Mouse (Mus musculus) NIH3T3 (cell line): ENCODE measurements around the gene H2-Ab1.
A peak's percentile ranks its signal among the peaks of the same experiment; 100 is the strongest.

ENCODE experiments used
- DNase-seq: peaks from one replicate; pipeline ENCODE4 v3.0.0-alpha.2; 2012; ENCODE audit warnings: low read depth

The H2-Ab1 gene

DNA sequence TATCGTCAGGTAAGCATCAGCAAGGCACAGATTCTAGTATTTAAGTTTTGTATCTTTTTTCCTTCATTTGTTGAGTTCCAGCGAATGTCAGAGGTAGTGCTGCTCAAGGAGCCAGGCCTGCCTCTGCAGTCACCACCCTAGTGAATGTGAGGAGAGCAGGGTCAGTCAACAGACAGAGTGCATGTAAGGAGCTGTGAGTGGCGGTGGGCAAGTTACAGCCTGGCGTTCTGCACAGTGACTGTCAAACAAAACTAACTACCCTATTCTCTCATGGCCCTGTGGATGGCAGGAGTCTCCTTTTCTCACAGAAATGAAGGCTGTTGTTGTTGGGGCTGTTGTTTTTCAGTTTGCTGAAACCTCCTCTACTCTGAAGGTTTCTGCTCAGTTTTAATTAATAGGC, 27.9 kb downstream of the H2-Ab1 start:
- DNase-seq, result no peak

DNA sequence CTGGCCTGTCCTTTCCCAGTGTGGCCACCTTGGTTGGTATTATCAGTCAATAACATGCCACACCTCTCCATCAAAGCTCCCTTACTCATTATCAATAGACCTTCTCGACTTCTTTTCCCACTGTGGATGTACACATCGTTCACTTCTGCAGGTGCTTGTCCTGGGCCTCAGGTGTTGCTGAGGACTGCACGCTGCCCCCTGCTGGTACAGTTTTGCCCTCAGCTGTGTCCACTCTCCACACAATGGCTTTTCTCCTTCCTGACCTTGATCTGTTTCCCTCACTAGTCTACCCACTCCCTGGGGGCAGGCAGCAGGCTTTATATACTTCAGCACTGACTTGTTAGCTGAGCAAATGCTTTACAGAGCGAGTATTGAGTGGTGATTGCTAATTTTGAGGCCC, 28.4 kb downstream of the H2-Ab1 start:
- no peak for DNase-seq

DNA sequence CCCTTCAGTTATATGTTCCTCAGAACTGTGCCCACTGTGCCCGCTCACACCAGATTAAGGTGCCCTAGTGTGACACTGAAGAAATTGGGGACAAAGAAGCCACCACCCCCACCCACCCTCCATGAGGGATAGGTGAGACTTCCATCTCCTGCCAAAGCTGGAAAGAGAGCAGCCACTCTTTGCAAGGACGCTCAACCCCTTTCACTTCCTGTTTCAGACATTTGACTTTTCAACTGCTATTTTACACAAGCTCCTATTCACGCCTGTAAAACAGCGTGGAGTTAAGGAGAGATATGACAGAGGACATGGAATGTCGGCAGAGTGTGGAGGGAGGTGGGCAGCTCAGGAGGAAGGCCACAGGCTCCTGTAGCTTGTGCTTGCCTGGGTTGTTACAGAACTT, 29.0 kb downstream of the H2-Ab1 start:
- DNase-seq, result no peak

DNA sequence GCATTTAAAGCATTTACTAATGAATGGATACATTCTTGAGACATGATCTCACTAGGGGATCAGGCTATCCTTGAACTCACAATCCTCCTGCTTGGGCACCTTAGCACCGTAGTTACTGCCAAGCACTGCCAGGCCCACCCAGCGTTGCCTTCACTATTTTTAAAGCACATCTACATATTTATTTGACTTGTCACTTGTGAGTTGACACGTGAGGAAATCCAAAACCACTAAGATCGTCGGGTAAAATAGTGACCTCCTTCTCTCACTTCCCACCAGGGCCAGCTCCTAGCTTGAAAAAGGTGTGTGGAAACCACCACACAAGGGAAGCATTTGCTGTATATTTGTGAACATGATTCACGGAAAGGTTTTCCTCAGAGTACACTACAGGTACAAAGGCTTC, 29.5 kb downstream of the H2-Ab1 start:
- DNase-seq, result no peak

DNA sequence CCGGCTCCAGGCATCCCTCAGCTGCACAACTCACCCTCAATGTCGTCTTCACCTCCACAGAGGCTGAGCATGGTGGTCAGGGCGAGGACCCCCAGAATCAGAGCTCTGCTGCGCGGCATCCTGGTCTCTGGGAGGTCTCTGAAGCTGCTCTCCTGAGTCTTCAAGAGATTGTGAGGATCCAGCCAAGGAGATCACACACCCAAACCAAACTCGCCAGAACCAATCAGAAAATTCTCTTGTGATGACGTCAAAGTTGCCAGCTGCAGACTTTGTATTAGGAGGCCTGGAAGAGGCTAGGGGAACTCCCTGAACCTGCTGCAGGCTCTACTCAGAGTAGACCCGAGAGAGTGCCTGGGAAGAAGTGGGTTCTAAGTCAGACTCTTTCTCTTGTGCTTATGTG, 30.2 kb downstream of the H2-Ab1 start, which contains the start of gene H2-Aa:
TSS of gene H2-Aa (minus strand) at position 176 of the 400 bp plus-strand sequence.
- peak; percentile 83 for DNase-seq

DNA sequence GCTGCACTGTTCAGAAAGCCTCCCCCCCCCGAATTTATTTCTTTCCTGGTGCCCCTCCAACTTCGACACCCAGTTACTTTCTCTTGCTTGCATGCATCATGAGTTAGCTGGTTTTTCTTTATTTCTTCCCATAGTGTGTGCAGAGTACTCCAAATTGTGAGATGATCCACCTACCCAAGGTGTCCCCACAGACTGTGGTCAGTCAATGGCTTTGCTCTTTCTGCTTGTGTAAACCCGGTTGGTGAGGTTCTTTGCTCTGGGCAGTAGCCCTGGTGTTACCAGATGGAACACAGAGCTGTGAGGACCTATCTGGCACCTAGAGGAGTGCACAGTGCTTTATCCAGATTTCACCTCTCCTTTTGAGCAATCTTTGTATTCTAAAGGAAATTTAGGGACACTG, 30.6 kb downstream of the H2-Ab1 start:
- no peak for DNase-seq

DNA sequence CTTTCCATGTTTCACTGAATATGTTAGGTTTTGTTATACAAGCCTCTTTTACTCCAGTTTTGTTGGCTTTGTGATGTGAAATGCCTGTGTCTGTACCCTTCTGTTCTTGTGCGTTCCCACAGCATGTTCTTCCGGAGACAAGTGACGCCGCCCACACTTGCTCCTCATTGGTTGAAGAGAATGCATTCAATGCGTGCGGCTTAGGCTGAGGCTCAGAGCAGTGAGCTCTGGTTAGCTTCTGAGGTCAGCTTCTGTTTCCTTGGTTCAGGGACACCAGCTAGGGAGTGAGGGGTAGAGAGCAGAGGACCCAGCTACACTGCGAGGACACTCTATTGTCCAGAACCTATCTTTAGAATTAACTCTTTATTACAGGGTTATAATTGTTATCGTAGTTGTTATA, 34.1 kb downstream of the H2-Ab1 start:
- DNase-seq, result peak; percentile 74

DNA sequence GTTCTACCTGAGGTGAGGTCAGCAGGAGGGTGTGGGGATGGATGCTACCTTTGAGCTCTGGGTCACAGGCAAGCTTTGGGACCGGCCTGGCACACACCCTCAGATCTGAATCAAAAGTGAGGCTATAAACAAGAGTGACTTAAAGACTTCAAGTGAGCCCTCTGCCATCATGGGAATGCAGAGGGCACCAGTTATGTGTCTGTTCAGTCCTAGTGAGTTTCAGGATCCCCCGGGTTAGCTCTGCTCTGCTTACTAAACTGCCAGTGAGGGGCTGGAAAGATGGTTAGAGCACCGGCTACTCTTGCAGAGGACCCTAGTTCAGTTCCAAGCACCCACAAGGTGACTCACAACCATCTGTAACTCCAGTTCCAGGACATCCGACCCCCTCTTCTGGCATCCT, 35.1 kb downstream of the H2-Ab1 start:
- DNase-seq, result no peak

DNA sequence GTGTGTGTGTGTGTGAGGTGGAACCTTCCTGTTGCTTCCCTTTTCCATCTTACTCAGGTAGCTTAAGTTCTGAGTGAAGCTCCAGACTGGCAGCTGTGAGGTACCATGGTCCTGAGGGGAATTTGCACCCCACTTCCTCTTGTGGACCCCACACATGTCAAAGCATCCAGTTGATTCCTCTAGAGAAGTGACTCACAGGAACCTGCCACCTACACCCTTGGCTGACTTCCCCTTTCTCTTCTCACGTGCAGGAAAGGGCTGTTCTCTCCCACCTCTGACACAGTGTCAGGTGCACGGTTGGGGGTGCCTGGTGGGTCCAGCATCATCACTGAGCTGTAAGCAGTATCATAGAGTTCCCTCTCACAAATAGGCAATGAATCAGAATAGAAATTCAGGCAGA, 36.0 kb downstream of the H2-Ab1 start:
- no peak for DNase-seq

DNA sequence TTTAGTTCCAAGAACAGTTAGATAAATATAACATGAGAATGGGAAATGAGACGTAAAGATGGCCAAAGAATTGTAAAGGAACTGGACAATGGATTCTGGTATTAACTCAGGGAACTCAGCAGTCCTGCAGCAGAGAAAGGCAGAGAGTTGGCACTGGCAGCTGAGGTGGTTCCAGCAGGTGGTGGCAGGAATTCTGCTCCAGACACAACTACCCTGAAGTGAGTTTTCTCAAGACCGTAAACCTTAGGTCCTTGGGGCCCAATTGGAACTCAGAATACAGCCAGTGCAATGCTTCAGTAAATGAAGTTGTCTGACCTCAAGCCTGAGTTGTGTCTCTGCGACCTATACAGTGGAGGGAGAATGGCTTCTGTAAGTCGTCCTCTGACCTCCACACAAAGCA, 36.8 kb downstream of the H2-Ab1 start:
- no peak for DNase-seq

DNA sequence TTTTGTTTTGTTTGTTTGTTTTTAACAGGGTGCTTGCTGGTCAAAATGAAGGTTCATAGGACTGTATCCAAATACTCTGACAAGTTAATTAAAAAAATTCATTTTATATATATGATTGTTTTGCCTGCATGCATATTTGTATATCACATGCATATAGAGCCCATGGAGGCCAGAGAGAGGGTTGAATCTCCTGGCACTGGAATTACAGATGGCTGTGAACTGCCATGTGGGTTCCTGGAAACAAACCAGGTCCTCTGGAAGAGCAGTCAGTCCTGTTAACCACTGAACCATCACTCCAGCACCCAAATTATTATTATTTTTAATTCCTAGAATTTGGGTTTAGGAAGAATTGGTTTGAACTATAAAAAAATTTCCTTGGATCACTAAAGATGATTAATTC, 37.8 kb downstream of the H2-Ab1 start:
- no peak for DNase-seq

DNA sequence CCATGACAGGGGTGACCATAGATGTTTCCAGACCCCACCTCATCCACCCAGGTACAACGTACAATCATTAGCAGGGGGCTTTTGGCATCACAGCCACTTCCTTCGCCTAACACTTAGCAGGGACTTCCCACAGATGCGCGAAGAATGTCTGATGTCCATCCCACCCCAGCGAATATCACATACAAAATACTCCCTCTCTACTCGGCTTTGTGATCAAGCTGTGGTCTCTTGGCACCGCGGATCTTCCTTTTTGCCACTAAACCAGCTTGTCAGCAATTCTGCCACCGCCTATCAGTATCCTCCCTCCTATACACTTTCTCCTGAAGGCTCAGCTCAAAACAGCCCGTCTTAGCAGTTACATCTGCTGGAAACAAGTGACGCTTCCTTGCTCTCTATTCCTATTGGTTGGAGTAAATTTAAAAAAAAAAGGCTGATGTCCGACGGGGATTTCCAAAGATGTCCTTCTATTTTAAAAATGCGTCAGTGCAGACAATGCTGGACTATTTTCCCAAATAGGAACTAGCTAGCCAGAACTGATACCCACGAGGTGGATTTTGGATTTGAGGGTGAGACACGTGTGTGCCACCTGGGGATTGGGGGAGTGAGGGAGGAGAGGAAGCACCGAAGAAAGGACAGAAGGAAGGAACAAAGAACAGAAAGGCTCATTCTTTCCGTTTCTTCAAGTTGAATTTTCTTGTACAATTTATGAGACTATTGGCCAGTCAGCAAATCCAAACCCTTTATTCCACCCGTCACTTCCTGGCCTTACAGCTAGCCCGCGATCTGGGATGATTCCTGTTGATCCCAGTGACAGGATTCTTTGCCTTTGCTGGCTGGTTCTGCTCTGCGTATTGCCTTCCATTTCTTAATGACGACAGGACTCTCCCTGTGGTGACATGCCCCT, 38.7 kb downstream of the H2-Ab1 start:
- peak; percentile 73 for DNase-seq

DNA sequence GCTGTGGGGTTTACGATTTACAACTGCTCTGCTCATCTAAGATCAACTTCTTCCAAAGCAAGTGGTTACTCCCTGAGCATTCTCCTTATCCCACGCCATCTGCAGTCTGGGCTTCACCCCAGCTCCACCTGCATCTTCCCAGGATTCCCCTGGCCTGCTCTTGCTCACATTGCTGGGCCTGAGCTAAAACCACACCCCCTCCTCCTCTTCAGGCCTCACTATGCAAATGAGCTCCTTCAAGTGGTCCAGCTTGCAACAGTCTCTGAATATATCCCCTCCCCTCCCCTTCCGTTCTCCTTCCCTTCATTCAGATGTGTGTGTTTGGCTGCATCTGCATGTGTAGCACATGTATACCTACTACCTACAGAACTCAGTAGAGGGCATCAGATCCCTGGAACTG, 41.9 kb downstream of the H2-Ab1 start:
- no peak for DNase-seq

DNA sequence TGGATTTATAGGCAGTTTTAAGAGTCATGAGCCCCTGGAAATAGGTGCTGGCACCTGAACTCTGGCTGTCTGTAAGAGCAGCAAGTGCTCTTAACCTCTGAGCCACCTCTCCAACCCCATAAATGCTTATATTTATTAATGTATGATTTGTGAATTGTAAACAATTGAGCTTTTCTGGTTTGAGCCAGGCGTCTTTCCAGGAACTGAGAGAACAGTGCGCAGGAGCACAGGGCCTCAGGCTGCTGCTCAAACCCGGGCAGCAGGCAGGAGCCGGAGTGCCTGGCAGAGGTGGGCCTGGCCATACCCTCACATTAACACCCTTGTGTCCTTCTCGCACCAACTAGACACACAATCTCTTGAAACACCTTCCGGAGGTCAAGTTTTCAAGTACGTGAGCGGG, 42.6 kb downstream of the H2-Ab1 start:
- DNase-seq, result no peak

DNA sequence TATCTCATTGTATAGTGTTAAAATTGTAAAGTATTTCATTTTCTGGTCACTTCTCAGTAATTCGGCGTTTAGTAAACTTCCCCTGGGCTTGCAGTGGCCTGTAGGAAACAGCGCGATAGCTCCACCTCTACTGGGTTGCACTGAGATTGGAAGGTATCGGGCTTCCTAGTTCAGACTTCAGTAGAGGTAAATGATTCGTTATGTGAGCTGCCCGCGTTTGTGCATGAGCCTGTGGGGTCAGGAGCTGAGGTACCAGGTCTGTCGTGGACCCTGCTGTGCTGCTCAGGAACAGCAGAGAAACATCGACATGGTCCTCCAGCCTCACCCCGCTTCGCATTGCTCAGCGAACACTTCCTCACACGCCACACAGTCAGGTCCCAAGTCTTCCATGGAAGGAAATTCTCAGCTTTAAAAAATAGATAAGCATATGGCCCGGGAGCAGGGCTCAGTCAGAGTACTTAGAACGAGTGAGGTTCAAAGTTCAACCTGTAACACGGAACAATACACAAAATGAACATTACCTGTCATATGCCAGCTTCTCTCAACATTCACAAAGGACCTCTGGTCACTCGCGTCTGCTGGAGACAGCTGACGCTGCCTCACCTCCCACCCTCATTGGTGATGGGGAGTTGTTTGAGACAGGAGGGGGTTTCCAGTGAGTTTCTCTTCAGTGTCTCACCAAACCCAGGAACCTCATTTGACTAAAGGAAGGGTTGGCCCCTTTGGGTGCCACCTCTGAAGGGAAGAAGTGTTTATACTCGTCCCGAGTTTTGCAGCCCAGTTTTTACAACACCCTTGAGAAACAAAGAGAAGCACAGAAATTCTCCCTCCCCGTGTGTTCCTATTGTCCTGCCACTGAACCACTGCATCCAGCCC, 43.4 kb downstream of the H2-Ab1 start:
- DNase-seq, result no peak

DNA sequence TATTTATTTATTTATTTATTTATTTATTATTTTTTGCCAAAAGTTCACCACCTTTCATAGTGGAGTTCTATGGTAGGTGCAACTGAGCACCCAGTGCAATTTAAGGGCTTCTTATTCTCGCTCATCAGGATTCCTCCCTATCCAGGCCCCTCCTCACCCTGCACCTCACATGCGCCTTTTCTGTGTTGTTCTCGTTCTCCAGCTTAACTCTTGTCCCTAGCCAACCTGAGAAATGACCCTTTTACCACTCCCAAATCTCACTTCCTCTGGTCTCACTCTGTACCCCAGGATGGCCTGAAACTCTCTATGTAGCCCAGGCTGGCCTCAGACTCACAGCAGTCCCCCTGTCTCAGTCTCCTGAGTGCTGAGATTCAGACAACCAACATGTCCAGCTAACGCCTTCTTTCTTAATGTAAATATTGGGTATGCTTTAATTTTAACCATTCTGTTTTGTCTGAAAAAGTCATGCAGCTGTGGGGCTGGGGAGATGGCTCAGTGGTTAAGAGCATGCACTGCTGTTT, 44.2 kb downstream of the H2-Ab1 start:
- DNase-seq, result no peak

DNA sequence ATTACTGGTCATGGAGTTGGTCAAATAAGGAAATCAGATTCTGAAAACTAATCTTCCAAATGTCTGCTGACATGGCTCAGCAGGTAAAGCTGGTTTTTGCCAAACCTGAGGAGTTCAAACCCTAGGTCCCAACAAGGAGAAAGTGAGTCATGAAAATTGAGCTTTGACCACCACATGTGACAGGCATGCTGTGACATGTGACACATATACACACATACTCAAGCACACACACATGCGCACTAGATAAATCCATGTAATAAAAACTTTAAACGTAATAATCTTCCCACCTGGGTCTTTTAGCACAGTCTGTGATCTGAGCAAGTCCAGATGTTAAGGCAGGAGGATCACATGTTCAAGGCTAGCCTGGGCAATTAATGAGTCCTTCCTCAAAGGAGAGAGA, 46.3 kb downstream of the H2-Ab1 start:
- DNase-seq, result no peak

DNA sequence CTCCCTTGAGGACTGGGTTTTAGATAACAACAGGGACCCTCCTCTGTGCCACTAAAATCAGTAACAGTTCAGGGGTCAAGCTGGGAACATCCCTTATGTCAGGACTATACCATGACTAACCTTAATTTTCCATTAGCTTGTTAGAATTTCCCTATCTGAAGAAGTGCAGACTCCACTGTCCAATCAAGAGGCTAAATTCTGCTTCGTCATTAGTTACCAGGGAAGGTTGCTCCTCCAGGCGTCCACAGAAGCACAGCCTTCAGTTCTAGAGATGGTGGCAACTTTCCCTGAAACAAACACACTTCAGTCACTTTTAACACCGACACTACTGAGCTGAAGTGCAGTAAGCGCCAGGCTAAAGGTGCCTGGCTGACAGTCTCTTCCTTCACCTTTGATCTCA, 47.3 kb downstream of the H2-Ab1 start:
- peak; percentile 76 for DNase-seq

DNA sequence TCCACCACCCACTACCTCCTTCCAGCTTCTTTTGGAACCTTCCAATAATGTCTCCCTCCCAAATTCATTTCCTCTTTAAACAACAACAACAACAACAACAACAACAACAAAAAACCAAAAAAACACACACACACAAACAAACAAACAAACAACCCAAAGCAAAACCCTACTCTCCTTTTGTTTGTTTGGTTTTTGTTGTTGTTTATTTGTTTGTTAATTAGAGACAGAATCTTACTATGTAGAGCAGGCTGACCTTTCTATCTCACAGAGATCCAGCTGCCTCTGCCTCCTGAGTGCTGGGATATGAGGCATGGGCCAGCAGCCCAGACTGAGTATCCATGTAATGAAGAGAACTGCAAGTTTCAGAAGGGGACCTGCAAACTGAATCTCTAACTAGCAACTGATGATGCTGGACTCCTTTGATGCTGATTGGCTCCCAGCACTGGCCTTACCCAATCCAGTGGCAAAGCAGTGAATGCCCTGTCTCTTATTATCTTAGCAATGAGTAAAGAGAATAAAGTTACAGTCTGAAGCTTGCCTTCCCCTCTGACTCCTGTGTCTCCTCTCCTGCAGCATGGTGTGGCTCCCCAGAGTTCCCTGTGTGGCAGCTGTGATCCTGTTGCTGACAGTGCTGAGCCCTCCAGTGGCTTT, 48.0 kb downstream of the H2-Ab1 start, which contains the start of gene H2-Eb1:
TSS of gene H2-Eb1 (plus strand) at position 488 of the 651 bp plus-strand sequence.
- DNase-seq, result peak; percentile 82

DNA sequence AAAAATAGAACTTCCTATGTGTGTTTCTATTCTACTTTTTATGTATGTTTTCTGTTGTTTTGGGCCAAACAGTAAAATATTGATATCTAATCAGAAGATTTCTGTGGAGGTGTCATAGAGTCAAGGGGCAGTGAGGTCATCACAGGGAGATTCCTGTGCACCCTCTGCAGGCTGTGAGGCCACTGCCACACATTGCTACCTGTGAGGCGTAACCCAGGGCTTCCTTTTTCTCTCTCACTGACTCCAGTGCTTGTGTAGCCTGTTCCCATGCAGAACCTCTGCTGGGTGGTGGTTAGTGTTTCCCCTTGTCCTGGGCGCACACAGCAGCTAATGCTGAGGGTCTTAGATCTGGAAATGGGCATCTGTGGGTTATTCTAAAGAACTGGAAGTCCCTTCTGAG, 48.9 kb downstream of the H2-Ab1 start:
- no peak for DNase-seq

DNA sequence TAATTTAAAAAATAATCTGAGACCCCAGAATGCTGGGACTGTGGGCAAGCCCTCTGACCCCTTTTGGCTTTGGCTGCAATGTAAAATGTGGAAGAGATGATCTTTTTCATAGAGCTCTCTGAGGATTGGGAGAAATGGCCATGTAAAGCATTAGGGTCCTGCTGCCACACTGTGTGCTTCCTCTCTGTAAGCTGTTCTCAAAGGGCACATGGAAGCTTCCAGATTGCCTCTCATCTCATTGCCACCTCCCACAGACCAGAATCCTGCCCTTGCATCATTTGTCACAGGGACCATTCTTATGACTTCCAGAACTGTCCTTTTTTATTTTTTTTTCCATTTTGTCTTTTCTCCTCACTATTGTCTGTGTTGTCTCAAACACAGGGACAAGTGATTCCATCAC, 49.7 kb downstream of the H2-Ab1 start:
- no peak for DNase-seq

DNA sequence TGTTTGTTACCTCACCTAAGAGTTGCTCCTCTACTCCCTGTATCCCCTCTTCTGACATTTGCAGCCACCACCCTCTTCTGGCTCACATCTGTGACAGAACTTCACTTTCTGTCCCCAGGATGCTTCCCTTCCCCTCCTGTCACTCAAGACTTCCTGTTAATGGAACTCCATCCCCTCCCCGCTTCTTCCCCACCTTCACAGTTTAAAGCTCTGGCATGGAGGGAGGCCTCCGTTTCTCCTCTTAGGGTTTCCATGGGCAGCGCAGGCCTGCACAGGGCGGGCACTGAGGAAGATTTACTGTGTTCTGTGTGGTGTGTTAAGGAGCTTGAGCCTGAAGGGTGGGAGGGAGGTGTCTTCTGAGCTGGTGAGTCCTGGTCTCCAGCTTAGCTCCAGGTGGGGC, 50.7 kb downstream of the H2-Ab1 start:
- DNase-seq, result no peak
